Mouse (Mus musculus) CH12.LX (cell line): ENCODE measurements at regions not wholly inside any gene's neighbourhood (a gene's known extent, or its start where the extent isn't known, plus 50 kb on each side); places are given as distances from the start of the nearest gene placed in this dataset.

ENCODE experiments used
- BHLHE40 ChIP-seq: IDR thresholded peaks from 2 replicates; pipeline ENCODE4 v1.6.1; 2011; ENCODE audit warnings: mild to moderate bottlenecking, low read depth, low read length, improper control_type of control experiment
- CTCF ChIP-seq, 2 experiments: IDR thresholded peaks in 1 of 2; conservative IDR thresholded peaks in 1 of 2; 2 replicates each; pipeline ENCODE4 v1.5.1; 2011 to 2012; ENCODE audit warnings: low read depth in 2 of 2, low read length in 2 of 2, improper control_type of control experiment in 1 of 2, inconsistent platforms in 1 of 2, mild to moderate bottlenecking in 1 of 2, moderate library complexity in 1 of 2
- E2F4 ChIP-seq: IDR thresholded peaks from 2 replicates; pipeline ENCODE4 v1.6.1; 2011; ENCODE audit warnings: low read depth, low read length, improper control_type of control experiment; ENCODE audit not compliant: insufficient replicate concordance
- ELF1 ChIP-seq: IDR thresholded peaks from 2 replicates; pipeline ENCODE4 v1.6.1; 2014; ENCODE audit warnings: low read depth, mild to moderate bottlenecking, inconsistent platforms, low read length, improper control_type of control experiment
- KAT2A ChIP-seq: IDR thresholded peaks from 2 replicates; pipeline ENCODE4 v1.6.1; 2012; ENCODE audit warnings: low read length, improper control_type of control experiment, inconsistent platforms; ENCODE audit not compliant: insufficient replicate concordance
- MAX ChIP-seq: IDR thresholded peaks from 2 replicates; pipeline ENCODE4 v1.6.1; 2011; ENCODE audit warnings: low read length, improper control_type of control experiment
- MEF2A ChIP-seq: IDR thresholded peaks from 2 replicates; pipeline ENCODE4 v1.6.1; 2014; ENCODE audit warnings: low read depth, mild to moderate bottlenecking, inconsistent platforms, low read length, improper control_type of control experiment, borderline replicate concordance
- NRF1 ChIP-seq: IDR thresholded peaks from 2 replicates; pipeline ENCODE4 v1.6.1; 2014; ENCODE audit warnings: low read depth, mild to moderate bottlenecking, inconsistent platforms, low read length, improper control_type of control experiment, moderate library complexity
- POLR2A ChIP-seq: IDR thresholded peaks from 2 replicates; pipeline ENCODE4 v1.6.1; 2011; ENCODE audit warnings: low read depth, mild to moderate bottlenecking, improper control_type of control experiment, low read length
- UBTF ChIP-seq: IDR thresholded peaks from 2 replicates; pipeline ENCODE4 v1.6.1; 2012; ENCODE audit warnings: low read depth, mild to moderate bottlenecking, inconsistent platforms, low read length, improper control_type of control experiment, moderate library complexity
- USF1 ChIP-seq: IDR thresholded peaks from 2 replicates; pipeline ENCODE4 v1.6.1; 2014; ENCODE audit warnings: low read depth, mild to moderate bottlenecking, inconsistent platforms, low read length, improper control_type of control experiment
- USF2 ChIP-seq: conservative IDR thresholded peaks from 2 replicates; pipeline ENCODE4 v1.6.1; 2011; ENCODE audit warnings: low read depth, low read length, improper control_type of control experiment
- ZKSCAN1 ChIP-seq: IDR thresholded peaks from 2 replicates; pipeline ENCODE4 v1.6.1; 2012; ENCODE audit warnings: low read depth, inconsistent platforms, low read length, improper control_type of control experiment, borderline replicate concordance
- ZMIZ1 ChIP-seq: IDR thresholded peaks from 2 replicates; pipeline ENCODE4 v1.6.1; 2012; ENCODE audit warnings: low read depth, mild to moderate bottlenecking, inconsistent platforms, low read length, improper control_type of control experiment

DNA sequence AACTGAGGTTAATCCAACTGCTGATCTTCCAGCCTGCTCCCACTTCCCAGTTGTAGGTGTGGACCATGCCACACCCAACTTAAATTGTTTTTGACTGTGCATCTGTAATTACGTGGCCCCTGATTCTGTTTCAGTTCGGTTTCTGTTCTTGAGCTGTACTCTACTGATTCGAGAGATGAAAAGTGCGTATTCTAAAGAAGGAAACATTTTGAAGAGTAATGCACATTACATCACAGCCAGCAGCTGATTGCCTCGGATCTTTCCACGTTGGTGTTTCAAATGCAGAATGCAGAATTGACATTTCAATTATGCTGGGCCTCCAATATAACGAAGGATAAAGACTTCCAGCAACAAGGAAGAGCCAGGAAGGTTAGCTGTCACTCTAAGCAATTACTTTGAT, 64.7 kb upstream of the Cnot2 start:
- no peak for TF ChIP-seq ZMIZ1
- TF ChIP-seq MAX, result no peak
- no peak for TF ChIP-seq POLR2A
- no peak for TF ChIP-seq KAT2A
- no peak for TF ChIP-seq USF1
- no peak for TF ChIP-seq E2F4
- TF ChIP-seq UBTF, result no peak
- no peak for TF ChIP-seq CTCF (conservative IDR thresholded peaks at IDR 0.05 in 1 of 2, IDR thresholded peaks at IDR 0.05 in 1 of 2; ENCODE audit: low read depth in 2 of 2, low read length in 2 of 2)
- no peak for TF ChIP-seq USF2
- no peak for TF ChIP-seq ZKSCAN1
- no peak for TF ChIP-seq BHLHE40
- no peak for TF ChIP-seq ELF1
- no peak for TF ChIP-seq NRF1
- TF ChIP-seq MEF2A, result no peak
